Mouse (Mus musculus) ES-Bruce4 (cell line): ENCODE measurements around the gene Fads2. TPM values are rescaled to one million over a fixed set of nuclear protein-coding genes. Genes with fewer than 3 reads are reported as not detected.

ENCODE experiments used
- H3K27ac ChIP-seq: 2 replicates; pipeline ENCODE4 v1.5.1; 2012; ENCODE audit warnings: low read length, inconsistent platforms; ENCODE audit not compliant: insufficient read depth
- H3K27me3 ChIP-seq: 2 replicates; pipeline ENCODE4 v1.6.1; 2012; ENCODE audit warnings: mild to moderate bottlenecking, low read length, inconsistent platforms; ENCODE audit not compliant: control insufficient read depth, poor library complexity, insufficient read depth, severe bottlenecking
- H3K36me3 ChIP-seq: 2 replicates; pipeline ENCODE4 v1.6.1; 2012; ENCODE audit warnings: inconsistent platforms, mild to moderate bottlenecking, low read length, moderate library complexity; ENCODE audit not compliant: control insufficient read depth, poor library complexity, insufficient read depth, severe bottlenecking
- H3K4me1 ChIP-seq: one replicate; pipeline ENCODE4 v1.8.1; 2011; ENCODE audit warnings: low read length; ENCODE audit not compliant: control insufficient read depth, insufficient read depth
- H3K4me3 ChIP-seq: 2 replicates; pipeline ENCODE4 v1.5.1; 2011; ENCODE audit warnings: low read depth, mild to moderate bottlenecking, low read length
- H3K9ac ChIP-seq: 2 replicates; pipeline ENCODE4 v1.6.1; 2012; ENCODE audit warnings: low read depth, mild to moderate bottlenecking, inconsistent platforms; ENCODE audit not compliant: poor library complexity, severe bottlenecking
- H3K9me3 ChIP-seq: replicated peaks from 2 replicates; pipeline ENCODE4 v1.6.1; 2012; ENCODE audit warnings: mild to moderate bottlenecking, low read length, inconsistent platforms; ENCODE audit not compliant: control insufficient read depth, poor library complexity, insufficient read depth, severe bottlenecking
- CTCF ChIP-seq: IDR thresholded peaks from one replicate; pipeline ENCODE4 v1.8.1; 2011; ENCODE audit warnings: low read depth, low read length
- EP300 ChIP-seq: IDR thresholded peaks from 2 replicates; pipeline ENCODE4 v1.6.1; 2011; ENCODE audit warnings: low read depth, low read length; ENCODE audit not compliant: insufficient read depth
- POLR2A ChIP-seq: IDR thresholded peaks from one replicate; pipeline ENCODE4 v1.8.1; 2011; ENCODE audit warnings: low read length; ENCODE audit not compliant: insufficient read depth
- polyA plus RNA-seq: library from polyadenylated mRNA; stranded (reverse); fragments of >200 nt; gene quantifications from 2 replicates; pipeline ENCODE4 v1.2.4, GENCODE M21; 2011; ENCODE audit warnings: low read depth; ENCODE audit not compliant: missing spikeins, insufficient read depth, insufficient read length

Fads2 gene
- polyA plus RNA-seq, 1 experiment: 104 TPM

DNA sequence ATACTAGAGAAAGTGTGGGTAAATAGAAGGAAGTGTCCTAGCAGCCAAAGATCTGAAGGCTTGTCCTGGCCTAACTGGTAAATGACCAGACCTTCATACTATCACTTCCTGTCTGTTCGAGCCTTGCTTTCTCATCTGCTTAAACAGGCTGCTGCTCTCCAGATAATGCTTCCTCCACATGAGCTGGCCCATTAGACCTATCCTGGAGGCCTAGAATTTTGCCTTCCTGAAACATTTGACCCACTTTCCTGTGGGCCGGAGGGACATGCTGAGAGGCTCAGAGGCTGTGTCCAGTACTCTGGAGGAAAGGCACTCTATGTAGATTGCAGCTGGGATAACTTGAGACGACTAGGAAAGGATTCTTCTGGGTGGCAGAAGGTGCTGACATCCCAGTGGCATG lies 19.4 kb downstream of the Fads2 start:
- no peaks in the 10 kb centered on the region for H3K9me3 ChIP-seq
- TF ChIP-seq CTCF: no peak
- no peak for TF ChIP-seq POLR2A
- TF ChIP-seq EP300: no peak
- no peak overlapping the region for H3K27ac ChIP-seq
- peaks cover 10% of the 10 kb centered on the region; the same call in 1 of the 2 replicates for H3K36me3 ChIP-seq
- H3K4me1 ChIP-seq: no peaks in the 10 kb centered on the region
- no peaks in the 10 kb centered on the region for H3K27me3 ChIP-seq
- no peak overlapping the region for H3K9ac ChIP-seq
- no peak overlapping the region for H3K4me3 ChIP-seq

- Histone ChIP-seq H3K4me3 (no peak overlapping the region), H3K27me3 (no peaks in the 10 kb centered on the region), H3K9me3 (no peaks in the 10 kb centered on the region), H3K27ac (no peak overlapping the region), H3K9ac (no peak overlapping the region), H3K36me3 (peaks cover 10% of the 10 kb centered on the region; the same call in 1 of the 2 replicates), H3K4me1 (no peaks in the 10 kb centered on the region)
- no peak for TF ChIP-seq EP300
- no peak for TF ChIP-seq CTCF
- TF ChIP-seq POLR2A: no peak
Observed at GRCm38 (mm10) chr19:10080384-10080783, 21.2 kb downstream of the Fads2 start.

GRCm38 (mm10) chr19:10078392-10078791 lies 23.2 kb downstream of the Fads2 start:
- Histone ChIP-seq H3K4me1 (no peaks in the 10 kb centered on the region), H3K9ac (no peak overlapping the region), H3K27ac (no peak overlapping the region), H3K36me3 (peaks cover 10% of the 10 kb centered on the region; the same call in 1 of the 2 replicates), H3K27me3 (no peaks in the 10 kb centered on the region), H3K9me3 (no peaks in the 10 kb centered on the region), H3K4me3 (no peak overlapping the region)
- TF ChIP-seq POLR2A: no peak
- TF ChIP-seq EP300: no peak
- TF ChIP-seq CTCF: no peak

DNA sequence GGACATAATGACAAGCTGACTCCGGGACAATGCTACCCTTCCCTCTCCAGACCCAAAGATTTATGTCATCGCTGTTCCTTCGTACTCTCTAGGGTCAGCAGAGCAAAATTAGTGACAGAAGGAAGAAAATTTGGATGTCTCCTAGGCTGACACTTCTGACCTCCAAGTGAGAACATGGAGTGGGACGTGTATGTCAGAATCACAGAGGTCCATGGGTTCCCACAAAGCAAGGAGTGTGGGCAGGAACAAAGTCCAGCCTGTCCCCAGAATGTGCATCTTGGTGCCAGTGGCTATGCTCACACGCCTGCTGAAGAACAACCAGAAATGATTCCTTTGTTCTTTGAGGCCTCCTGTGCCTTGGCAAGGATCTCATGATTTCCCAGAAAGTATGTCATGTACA lies 28.4 kb downstream of the Fads2 start:
- TF ChIP-seq EP300 (no peak), POLR2A (no peak), CTCF (no peak)
- no peak overlapping the region for H3K27ac ChIP-seq
- H3K9ac ChIP-seq: no peak overlapping the region
- no peaks in the 10 kb centered on the region for H3K4me1 ChIP-seq
- H3K4me3 ChIP-seq: no peak overlapping the region
- H3K36me3 ChIP-seq: peaks cover 5% of the 10 kb centered on the region
- H3K27me3 ChIP-seq: no peaks in the 10 kb centered on the region
- no peaks in the 10 kb centered on the region for H3K9me3 ChIP-seq

DNA sequence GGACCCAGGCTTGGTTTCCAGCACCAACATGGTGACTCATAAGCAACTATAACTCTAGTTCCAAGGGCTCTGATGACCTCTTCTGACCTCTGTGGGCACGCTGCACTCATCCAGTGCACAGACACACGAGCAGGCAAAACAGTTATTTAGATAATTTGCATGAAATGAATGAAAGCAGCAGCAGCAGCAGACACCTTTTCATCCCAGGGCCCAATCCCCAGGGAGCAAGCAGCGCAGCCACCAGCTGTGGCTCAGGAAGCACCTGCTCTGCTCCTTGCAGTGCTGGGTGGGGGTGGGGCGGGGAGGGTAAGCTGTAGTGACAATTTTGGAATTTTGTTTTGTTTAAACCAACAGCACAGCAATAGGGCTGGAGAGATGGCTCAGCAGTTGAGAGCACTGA lies 29.7 kb downstream of the Fads2 start:
- no peaks in the 10 kb centered on the region for H3K9me3 ChIP-seq
- H3K27ac ChIP-seq: no peak overlapping the region
- H3K27me3 ChIP-seq: no peaks in the 10 kb centered on the region
- no peak overlapping the region for H3K4me3 ChIP-seq
- H3K9ac ChIP-seq: no peak overlapping the region
- H3K36me3 ChIP-seq: peaks cover 5% of the 10 kb centered on the region
- H3K4me1 ChIP-seq: no peaks in the 10 kb centered on the region
- TF ChIP-seq EP300 (0 out of 2 replicates have a peak, but pooled peaks have one; percentile 28), POLR2A (no peak), CTCF (no peak)

- Histone ChIP-seq H3K36me3 (peaks cover 7% of the 10 kb centered on the region), H3K27ac (no peak overlapping the region), H3K9me3 (no peaks in the 10 kb centered on the region), H3K4me1 (no peaks in the 10 kb centered on the region), H3K9ac (no peak overlapping the region), H3K4me3 (no peak overlapping the region), H3K27me3 (no peaks in the 10 kb centered on the region)
- TF ChIP-seq CTCF: no peak
- no peak for TF ChIP-seq EP300
- TF ChIP-seq POLR2A: no peak
Observed at GRCm38 (mm10) chr19:10071166-10071565, 30.4 kb downstream of the Fads2 start.
